Mouse (Mus musculus) lung, postnatal 0 days (tissue): ENCODE results near the gene Cyren.

Experiments used
- CTCF ChIP-seq: IDR thresholded peaks from 2 replicates; pipeline ENCODE4 v1.5.1; 2016; ENCODE audit warnings: antibody characterized with exemption, mild to moderate bottlenecking
- EP300 ChIP-seq: IDR thresholded peaks from 2 replicates; pipeline ENCODE4 v1.6.1; 2016; ENCODE audit warnings: antibody characterized with exemption, mild to moderate bottlenecking, control low read depth

GRCm38 (mm10) chr6:34868507-34869217, 9.2 kb downstream of the Cyren start:
- TF ChIP-seq EP300 (no peak), CTCF (no peak)
